Mouse (Mus musculus): ENCODE measurements around the gene B230307C23Rik. TPM values are rescaled to one million over a fixed set of nuclear protein-coding genes. Genes with fewer than 3 reads are reported as not detected.
"Not testable (repeated sequence)": the region's sequence is repeated elsewhere in the genome, so short reads cannot be mapped to it uniquely, and the experiment has no call there.

B230307C23Rik gene
- polyA plus RNA-seq (2017; shearing (Covaris generic)) = 10 to 100 TPM; 34.9 to 52.3 (median 50.1) TPM

DNA sequence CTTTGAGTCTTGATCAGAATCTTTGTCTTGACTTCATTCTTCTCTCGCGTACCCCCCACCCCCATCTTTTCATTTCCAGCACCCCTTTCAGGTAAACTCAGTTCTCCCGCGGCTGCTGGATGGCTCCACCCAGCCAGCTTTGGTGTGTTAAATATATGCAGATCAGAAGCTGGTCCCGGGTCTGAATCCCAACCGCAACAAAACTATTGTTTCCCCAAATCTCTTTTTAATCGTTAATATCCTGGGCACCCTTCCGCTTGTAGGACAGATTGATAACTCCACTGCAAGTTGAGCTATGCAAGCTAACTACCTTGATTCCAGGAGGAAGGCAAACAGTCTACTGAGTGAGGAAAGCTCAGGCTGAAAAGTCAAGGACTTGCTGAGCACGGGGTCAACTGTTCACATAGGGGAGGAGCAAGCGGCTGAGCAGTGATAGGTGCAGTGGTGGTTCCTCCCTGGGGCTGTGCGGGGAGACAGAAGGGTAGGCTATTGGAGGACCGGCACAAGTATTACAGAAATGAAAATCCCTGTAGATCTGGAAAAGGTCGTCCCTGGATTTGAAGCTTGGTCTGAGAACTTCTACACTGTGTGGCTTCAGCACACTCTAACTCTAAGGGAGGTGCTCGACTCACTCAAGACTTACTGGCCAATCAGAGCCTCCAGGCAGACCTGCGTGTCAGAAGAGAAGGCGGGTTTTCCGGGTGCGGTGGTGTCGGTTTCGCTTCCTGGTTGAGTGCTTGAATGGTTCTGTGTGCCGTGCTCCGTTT is at the start of gene B230307C23Rik:
Gene B230307C23Rik (plus strand): TSS at position 700 of the 767 bp plus-strand sequence.
- peak; percentile 97 for ATAC-seq

DNA sequence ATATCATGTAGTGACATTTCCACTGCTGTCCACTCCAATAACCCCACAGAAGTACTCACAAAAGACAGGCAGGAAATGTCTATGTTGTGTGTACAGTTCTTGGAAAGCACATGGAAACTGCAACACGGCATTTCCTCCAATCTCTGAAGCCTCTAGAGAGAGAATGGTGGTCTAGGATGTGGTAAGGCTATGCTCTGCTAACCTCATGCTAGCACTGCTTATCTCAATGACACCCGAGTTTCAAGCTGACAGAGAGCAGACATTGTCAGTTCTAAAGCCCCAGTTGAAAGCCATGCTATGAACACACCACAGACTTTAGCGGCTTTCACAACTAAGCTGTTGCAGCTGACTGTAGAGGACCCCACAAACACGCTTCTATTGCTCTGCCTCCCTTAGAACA is 48.3 kb upstream of the B230307C23Rik start:
- no peak for ATAC-seq

DNA sequence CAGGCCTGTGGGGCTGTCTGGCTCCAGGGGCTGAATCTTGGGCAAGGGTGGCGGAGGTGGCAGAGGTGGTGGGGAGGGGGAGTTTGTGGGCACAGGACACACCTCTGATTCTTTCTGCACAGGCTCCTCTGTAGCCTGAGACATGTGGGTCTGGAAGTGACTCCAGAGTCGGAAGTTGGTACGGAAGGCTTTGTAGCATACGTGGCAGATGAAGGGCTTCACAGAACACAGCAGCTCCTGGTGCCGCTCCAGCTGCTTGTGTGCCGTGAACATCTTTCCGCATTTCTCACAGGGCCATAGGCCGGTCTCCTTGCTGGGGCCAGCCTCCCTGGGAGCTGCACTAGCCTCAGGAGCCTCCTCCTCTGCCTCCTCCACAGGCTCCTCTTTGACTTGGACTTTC is 47.1 kb upstream of the B230307C23Rik start:
- ATAC-seq = no peak

- ATAC-seq = no peak
These were observed 44.7 kb upstream of the B230307C23Rik start for GRCm38 (mm10) chr16:97952371-97952770.

DNA sequence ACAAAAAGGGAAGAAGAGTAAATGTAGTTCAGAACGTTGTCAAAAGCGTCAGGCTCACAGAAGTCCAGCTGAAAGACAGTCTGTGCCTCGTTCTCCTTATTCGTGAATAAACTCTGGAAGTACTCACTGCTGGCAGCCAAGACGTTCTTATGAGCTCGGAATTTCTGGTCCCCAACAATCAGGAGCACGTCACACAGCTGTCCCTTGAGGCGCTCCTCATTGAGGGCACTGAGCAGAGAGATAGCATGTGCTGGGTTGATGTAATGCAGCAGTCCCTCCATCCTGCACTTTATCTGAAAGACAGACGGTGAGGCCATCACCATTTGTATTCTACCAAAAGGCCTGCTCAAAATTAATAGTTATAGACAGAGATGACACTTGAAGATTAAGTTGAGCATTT is 44.3 kb upstream of the B230307C23Rik start:
- no peak for ATAC-seq

DNA sequence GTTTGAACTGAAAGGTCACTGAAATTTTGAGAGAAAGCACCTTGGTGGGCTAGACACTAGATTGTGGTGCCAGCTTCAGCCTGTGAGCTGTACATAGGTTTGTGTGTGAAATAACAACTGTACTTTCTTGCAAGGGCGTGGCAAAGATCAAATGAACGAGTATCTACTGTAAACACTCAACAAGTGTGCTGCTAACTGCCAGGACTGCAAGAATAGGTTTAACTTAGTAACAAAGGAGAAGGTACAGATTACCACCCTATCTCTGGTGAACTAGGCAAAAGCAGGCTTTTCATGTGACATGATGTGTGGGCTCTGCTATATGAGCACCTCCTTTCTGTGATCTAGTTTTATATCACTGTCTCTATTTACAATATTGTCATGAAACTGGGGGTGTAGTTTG is 43.8 kb upstream of the B230307C23Rik start:
- no peak for ATAC-seq

DNA sequence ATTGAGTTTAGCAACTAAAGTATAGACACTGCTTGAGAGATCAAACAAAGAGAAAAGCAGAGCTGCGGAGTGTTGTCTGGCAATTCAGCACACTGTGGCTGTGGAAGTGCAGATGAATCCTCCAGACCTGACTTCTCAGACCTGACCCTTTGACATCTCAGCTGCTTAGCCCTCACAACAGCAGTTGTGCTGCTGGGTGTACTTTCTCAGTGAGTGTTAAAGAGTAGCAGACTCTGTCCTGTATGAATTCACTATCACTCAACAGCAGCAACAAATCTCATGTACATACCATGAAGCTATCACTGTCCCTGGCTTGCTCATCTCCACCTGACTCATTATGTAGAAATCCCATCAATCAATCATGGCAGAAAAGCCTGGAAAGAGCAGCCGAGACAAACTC is 41.1 kb upstream of the B230307C23Rik start:
- ATAC-seq = no peak

GRCm38 (mm10) chr16:97957626-97958025 is 39.5 kb upstream of the B230307C23Rik start:
- ATAC-seq = no peak

GRCm38 (mm10) chr16:97958401-97958973 is 38.6 kb upstream of the B230307C23Rik start:
- no peak for ATAC-seq

GRCm38 (mm10) chr16:97960348-97960747 is 36.8 kb upstream of the B230307C23Rik start:
- ATAC-seq = no peak

DNA sequence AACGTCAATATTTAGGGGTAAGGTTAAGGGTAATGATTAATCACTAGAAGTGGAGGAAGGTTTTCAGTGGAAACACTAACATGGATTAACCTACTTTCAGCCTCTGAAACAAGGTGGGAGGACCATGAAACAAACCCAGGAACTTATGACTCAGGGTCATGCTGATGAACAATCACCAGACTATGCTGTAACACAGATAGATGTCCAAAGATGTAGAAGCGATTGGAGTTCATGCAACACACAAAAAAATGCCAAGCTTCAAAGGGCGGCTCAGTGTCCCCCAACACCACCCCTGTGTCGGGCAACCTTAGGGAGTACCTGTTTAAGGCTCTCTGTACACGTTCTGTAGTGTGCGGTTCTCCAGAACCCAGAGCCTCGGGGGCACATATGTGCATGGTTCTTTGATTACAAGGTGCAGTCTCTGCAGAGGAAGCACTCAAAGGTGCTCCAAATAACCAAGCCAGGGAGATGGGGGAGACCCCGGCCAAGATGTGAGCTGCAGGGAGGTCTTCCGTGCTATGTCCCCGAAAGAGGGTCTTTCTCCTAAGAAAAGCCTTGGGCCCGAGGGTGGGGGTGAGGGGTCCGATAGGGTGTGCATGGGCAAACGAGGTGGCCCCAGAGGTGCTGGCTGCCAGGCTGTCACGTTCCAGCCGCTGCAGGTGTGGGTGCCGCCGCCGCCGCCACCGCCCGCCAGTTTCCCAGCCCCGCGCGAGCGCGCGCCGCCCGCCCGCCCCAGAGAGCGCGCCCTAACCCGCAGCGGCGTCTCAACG is 35.5 kb upstream of the B230307C23Rik start:
- peak; percentile 11 for ATAC-seq

GRCm38 (mm10) chr16:97962151-97962948 is 34.8 kb upstream of the B230307C23Rik start, which contains the start of the genes C2cd2 and Zbtb21:
Gene C2cd2, minus strand, starts transcription at chr16:97962598.
Gene Zbtb21, minus strand, starts transcription at chr16:97962622.
- ATAC-seq = peak; percentile 83

DNA sequence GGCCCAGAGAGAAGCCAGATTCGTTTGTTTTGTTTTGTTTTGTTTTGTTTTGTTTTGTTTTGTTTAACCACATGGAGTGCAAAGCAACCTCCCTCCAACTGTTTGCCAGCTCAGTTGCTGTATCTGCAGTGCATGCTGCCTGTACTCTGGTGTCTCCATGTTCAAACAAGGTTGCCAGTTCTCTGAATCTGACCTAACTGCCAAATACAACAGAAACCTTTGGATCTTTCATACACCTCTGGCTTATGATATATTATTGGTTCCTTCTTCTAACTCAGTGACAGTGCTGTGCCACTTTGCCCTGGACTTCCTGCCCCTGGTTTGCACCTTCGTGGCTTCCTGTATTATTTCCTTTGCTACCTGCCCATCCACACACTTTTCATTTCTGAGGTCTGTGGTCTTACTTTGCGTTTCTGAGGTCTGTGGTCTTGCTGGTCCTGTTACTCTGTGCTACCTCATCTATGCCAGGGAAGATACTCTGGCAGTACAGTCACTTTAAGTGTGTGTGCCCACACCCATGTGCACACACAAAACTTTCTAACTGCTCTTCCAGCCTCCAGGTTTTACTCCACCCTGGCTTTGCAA is 33.1 kb upstream of the B230307C23Rik start:
- peak; percentile 12 for ATAC-seq

- ATAC-seq = no peak
These were observed 19.8 kb upstream of the B230307C23Rik start for GRCm38 (mm10) chr16:97977277-97977676.

DNA sequence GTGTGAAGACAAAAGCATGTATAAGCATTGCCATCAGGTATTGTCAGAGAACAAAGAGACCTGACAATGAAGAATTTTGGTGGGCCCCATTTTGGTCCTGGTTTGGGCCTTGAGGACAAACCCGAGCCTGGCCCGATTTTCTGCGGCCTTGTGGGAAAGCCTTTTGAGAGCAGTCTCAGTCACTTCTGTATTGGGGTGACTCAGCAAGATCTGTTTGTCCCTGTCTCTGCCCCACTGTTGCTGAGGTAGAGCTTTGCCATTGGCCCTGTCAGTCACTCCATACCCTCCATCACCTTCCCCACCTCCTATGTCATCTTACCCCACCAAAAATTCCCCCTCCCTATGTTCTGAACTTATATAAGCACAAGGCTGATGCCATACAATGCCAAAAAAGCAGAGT is 19.4 kb upstream of the B230307C23Rik start:
- ATAC-seq = no peak

DNA sequence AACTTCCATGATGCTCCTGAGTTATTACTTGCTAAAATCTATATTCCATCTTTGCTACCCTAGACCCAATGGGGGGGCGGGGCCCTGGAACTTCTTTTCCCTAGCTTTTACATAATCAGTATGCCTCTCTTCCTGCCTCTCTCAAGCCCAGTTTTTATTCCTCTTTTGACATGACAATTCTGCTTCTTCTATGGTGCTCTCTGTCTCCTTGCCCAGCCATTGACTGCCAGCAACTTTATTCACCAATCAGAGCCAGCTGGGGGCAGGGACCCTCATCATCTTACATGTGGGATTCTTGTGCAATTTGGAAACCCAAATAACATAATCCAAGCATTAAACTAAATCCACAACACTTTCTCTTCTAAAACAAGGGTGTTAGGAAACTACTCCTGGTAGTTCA is 15.8 kb upstream of the B230307C23Rik start:
- ATAC-seq = no peak

DNA sequence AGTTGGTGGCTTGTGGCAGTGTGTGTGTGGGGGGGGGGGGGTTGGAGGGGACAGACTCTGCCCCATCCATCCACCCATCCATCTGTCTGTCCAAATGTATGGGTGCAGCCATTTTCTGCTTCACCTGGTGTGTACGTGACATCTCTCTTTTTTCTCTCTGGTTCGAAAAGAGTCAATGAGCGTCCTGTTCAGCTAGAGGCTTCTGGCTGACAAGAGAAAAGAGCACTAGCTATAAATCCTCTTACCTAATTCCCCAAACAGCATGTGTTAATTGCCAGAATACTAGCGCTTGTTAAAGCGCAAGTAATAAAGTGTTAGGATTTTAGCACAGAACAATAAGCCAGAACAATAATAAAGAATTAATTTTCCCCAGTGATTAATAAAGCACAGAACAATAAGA is 12.5 kb upstream of the B230307C23Rik start:
- no peak for ATAC-seq

GRCm38 (mm10) chr16:97991517-97991916 is 5.6 kb upstream of the B230307C23Rik start:
- ATAC-seq = no peak

DNA sequence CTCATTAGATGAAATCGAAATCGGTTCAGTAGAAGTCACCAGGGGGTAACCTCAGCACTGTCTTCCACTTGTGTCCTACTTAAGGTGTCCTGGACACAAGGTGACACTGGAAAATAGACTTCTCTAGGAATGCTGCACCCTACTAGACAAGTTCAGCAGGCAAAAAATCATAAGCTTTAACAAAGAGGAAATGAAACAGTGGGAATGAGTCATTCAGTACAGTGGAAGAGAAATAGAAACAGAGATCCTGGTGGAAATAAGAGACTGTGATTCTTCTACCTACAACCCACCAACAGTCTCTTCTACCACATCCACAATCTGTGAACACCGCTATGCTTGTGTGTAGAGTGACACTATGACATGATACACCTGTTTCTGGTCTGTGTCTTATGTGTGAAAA is 4.6 kb upstream of the B230307C23Rik start:
- ATAC-seq = not testable (repeated sequence)

DNA sequence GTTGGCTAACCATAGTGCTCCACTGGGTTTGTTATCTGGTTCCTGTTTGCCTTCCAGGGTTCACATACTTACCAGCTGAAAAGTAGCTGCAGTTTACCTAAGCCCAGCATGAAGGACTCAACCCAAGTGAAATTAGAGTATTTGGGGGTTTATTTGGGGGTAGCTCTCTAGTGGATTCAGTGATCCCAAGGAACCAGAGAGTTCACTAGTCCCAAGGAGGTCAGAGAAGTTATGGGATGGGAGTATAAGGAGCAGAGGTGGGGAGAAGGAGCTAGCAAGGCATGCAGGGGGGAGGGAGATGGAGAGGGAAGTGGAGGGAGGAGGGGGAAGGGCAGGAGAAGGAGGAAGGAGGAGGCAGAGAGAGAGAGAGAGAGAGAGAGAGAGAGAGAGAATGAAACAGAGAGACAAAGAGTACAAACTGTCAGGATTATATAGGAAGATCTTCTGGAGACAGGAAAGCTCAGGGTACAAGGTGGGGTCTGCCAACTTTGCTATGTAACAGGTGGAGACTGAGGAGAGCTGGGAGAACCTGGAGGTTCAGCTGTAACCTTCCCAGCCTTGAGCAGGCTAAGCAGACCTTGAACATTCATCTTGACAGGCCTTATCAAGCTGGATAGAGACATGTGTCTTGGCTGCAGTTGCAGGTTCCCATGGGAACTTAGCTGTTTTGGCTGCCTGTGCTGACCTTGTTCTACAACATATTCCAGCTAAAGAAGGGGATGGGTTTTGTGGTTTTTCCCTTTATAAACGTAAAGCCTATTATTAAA is 1.1 kb upstream of the B230307C23Rik start:
- ATAC-seq = no peak

DNA sequence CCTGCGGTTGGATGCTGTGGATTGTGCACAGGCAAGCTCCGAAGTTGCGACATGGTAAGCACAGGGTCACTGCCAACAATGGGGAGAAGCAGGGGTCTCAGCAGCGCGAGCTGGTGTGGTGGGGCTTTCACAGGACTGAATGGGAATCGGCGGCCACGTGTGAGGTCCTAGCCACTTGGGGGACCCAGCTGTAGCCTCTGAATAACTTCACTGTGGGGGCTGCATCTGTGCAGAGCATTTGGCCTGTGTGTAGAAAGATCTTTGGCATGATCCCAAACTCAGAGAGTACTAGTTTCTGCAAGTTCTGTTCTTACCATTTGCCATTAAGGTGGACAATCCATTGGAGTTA is 242 bp downstream of the B230307C23Rik start:
- ATAC-seq = not testable (repeated sequence)

Data from inflammation-experienced regulatory T-cells, adult 6 months (primary cell).